Mouse (Mus musculus) hindbrain, embryonic 10.5 days (tissue): ENCODE results near the gene Trim9. TPM values are rescaled to one million over a fixed set of nuclear protein-coding genes. Genes with fewer than 3 reads are reported as not detected.

Source experiments
- DNase-seq: peaks from one replicate; pipeline ENCODE4 v3.0.0-alpha.2; 2017; ENCODE audit warnings: low spot score
- H3K27ac ChIP-seq: fragments of 300-500 bp; sonication (generic); 2 replicates; pipeline ENCODE4 v1.5.1; 2016; ENCODE audit warnings: mild to moderate bottlenecking, moderate library complexity
- H3K27me3 ChIP-seq: fragments of 300-500 bp; sonication (generic); 2 replicates; pipeline ENCODE4 v1.6.1; 2016; ENCODE audit warnings: mild to moderate bottlenecking; ENCODE audit not compliant: poor library complexity, insufficient read depth, severe bottlenecking
- H3K36me3 ChIP-seq: fragments of 300-500 bp; sonication (generic); 2 replicates; pipeline ENCODE4 v1.6.1; 2016; ENCODE audit warnings: mild to moderate bottlenecking, moderate library complexity
- H3K4me1 ChIP-seq: fragments of 300-500 bp; sonication (generic); replicated peaks from 2 replicates; pipeline ENCODE4 v1.6.1; 2016; ENCODE audit warnings: mild to moderate bottlenecking
- H3K4me3 ChIP-seq: fragments of 300-500 bp; sonication (generic); 2 replicates; pipeline ENCODE4 v1.5.1; 2016; ENCODE audit warnings: mild to moderate bottlenecking, moderate library complexity
- H3K9me3 ChIP-seq: fragments of 300-500 bp; sonication (generic); 2 replicates; pipeline ENCODE4 v1.6.1; 2016; ENCODE audit warnings: mild to moderate bottlenecking, moderate library complexity
- WGBS: fragments of 180-500 bp; shearing (Covaris S2); methylation state at CpG from one replicate; pipeline ENCODE4 v1.1.7; 2016; 5-methylcytosine and 5-hydroxymethylcytosine counted together
- polyA plus RNA-seq: library from polyadenylated mRNA; unstranded; fragments of >200 nt; fragmentation: Nextera tagmentation; extraction: Ambion mirVana; gene quantifications from 2 replicates; pipeline ENCODE4 v1.2.1, GENCODE M21; 2016

The Trim9 gene
- polyA plus RNA-seq, 1 experiment from 2014 or later, result 21.6 TPM

DNA sequence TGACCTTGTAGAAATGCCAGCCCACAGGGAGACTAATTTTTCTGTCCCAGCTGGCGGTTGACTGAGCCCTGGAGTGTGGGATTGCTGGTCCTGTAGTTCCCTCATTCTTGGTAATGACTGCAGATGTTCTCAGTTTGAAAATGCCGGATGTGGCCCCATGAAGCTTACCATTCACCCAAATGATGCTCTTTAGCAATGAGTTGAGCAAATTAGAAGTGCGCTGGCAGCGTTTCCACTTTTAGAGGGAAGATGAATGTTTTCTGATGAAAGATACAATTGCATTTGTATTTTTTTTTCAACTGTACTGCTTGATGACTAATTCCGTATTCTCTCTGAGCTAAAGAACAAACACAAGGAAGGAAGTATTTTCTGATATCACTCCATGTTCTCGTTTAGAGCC lies 2.4 kb upstream of the Trim9 start:
- H3K27me3 ChIP-seq, result peaks cover 31% of the 10 kb centered on the region
- H3K27ac ChIP-seq, result no peak overlapping the region
- peaks cover 42% of the 10 kb centered on the region for H3K4me1 ChIP-seq
- no peak for DNase-seq
- H3K36me3 ChIP-seq, result no peaks in the 10 kb centered on the region
- 92% methylated on average over 6 of the region's 6 CpGs for WGBS
- H3K4me3 ChIP-seq, result no peak overlapping the region
- H3K9me3 ChIP-seq, result no peaks in the 10 kb centered on the region

DNA sequence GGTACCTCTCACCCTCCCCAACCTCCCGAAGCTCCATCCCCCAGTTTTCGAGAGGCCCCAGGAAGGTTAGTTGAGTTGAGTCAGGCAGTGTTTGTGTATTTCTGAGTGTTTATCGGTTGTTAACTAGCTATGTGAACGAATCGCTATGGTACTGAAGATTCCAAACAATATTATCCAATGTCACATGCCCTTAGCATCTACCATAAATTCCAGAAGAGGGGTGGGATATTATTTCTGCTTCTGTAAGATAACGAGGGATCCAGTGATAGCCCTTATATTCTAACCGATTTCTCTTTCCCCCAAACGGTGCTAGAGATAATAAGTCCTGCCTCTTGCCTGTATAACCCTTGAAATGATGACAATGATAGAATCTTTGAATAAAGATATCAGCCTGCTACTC lies 612 bp upstream of the Trim9 start:
- Histone ChIP-seq H3K4me1 (peaks cover 40% of the 10 kb centered on the region), H3K36me3 (no peaks in the 10 kb centered on the region), H3K4me3 (peak overlapping the region; percentile 79), H3K9me3 (no peaks in the 10 kb centered on the region), H3K27ac (peak overlapping the region; percentile 95), H3K27me3 (peaks cover 32% of the 10 kb centered on the region)
- 20% methylated on average over 8 of the region's 8 CpGs for WGBS
- no peak for DNase-seq

- under 1% methylated on average over 60 of the region's 60 CpGs for WGBS
- no peaks in the 10 kb centered on the region for H3K36me3 ChIP-seq
- no peaks in the 10 kb centered on the region for H3K9me3 ChIP-seq
- DNase-seq, result peak; percentile 73
- peak overlapping the region; percentile 79 for H3K4me3 ChIP-seq
- H3K4me1 ChIP-seq, result peaks cover 40% of the 10 kb centered on the region
- H3K27me3 ChIP-seq, result peaks cover 32% of the 10 kb centered on the region
- H3K27ac ChIP-seq, result peak overlapping the region; percentile 95
Observed at GRCm38 (mm10) chr12:70346139-70347026, 1.0 kb downstream of the Trim9 start.

DNA sequence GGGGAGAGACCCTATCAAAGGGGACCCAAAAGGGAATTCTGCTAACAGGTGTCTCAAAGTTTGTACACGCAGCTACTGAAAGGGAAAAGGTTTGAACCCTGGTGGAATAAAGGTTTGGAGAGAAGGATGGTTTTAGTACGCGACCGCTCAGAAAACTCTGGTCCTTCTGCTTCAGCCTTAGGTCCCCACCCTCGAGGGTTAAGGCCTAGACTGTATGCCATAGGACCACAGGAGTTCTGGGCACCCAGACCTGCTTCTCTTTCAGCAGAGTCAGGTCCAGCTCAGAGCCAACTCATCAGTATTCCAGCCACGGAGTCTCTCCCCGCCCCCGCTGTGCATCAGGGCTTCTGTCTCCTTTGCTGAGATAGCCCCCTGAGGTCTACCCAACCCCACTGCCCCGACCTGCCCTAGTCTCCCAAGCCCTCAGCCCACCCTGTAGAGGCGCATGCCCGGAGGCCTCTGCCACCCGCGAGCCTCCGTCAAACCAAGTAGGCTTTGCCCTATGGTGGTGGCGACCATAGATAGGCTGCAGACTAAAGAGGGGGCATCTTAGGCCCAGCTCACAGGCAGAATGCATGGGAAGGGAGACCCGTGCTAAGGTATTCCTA lies 1.8 kb downstream of the Trim9 start:
- peak overlapping the region; percentile 79 for H3K4me3 ChIP-seq
- 27% methylated on average over 16 of the region's 16 CpGs for WGBS
- no peaks in the 10 kb centered on the region for H3K9me3 ChIP-seq
- peak overlapping the region; percentile 95 for H3K27ac ChIP-seq
- peaks cover 40% of the 10 kb centered on the region for H3K4me1 ChIP-seq
- peaks cover 32% of the 10 kb centered on the region for H3K27me3 ChIP-seq
- DNase-seq, result peak; percentile 45
- no peaks in the 10 kb centered on the region for H3K36me3 ChIP-seq

GRCm38 (mm10) chr12:70335176-70335575 lies 12.2 kb downstream of the Trim9 start:
- Histone ChIP-seq H3K4me3 (no peak overlapping the region), H3K36me3 (no peaks in the 10 kb centered on the region), H3K4me1 (peaks cover 10% of the 10 kb centered on the region), H3K9me3 (no peaks in the 10 kb centered on the region), H3K27me3 (no peaks in the 10 kb centered on the region), H3K27ac (no peak overlapping the region)
- WGBS, result 58% methylated on average over 5 of the region's 5 CpGs
- no peak for DNase-seq

DNA sequence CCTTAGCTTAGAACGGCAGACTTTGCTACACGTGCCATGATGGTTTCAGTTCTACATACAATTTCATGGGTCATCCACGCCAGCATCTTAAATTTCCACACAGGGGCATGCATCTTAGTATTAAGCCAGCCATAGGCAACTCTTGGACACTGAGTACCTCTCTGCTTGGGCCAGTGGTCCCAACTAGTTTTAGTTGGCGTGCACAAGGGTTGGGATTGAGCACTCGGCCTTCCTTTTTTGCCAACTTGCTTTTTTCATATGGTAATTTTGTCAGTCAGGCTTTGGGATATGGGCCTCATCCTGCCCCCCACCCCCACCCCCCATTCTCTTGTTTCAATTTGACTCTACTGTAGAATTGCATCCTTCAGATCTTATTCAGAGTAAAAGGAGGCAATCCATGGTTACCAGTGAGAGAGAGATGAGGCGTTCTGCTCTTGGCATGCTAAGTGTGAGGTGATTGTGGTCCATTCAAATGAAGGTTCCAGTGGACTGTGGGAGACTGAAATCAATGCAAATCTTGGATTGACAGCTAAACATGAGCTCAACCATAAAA lies 14.1 kb downstream of the Trim9 start:
- H3K27ac ChIP-seq, result no peak overlapping the region
- H3K27me3 ChIP-seq, result no peaks in the 10 kb centered on the region
- H3K4me3 ChIP-seq, result no peak overlapping the region
- 82% methylated on average over 6 of the region's 6 CpGs for WGBS
- peaks cover 10% of the 10 kb centered on the region for H3K4me1 ChIP-seq
- no peaks in the 10 kb centered on the region for H3K9me3 ChIP-seq
- no peaks in the 10 kb centered on the region for H3K36me3 ChIP-seq
- no peak for DNase-seq

DNA sequence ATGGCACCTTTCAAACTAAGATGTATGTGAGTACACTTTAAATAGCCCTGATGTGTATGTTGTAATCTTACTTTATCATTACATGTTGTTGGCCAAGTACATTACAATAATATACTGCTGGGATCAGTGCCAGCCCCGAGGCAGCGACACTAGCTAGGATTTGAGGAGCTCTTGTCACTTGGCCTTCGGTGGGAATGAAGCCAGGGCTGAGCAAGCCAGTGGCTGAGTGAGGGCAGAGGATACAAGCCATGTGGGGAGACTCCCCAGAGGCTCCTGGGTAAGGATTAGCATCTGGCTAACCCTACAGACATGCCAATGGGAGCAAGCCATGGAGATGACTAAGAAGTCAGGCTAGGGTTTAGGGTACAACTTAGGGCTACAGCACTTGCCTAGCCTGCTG lies 18.4 kb downstream of the Trim9 start:
- Histone ChIP-seq H3K36me3 (no peaks in the 10 kb centered on the region), H3K27me3 (no peaks in the 10 kb centered on the region), H3K9me3 (no peaks in the 10 kb centered on the region), H3K27ac (no peak overlapping the region), H3K4me3 (no peak overlapping the region), H3K4me1 (peaks cover 20% of the 10 kb centered on the region)
- 90% methylated on average over 3 of the region's 3 CpGs for whole genome bisulfite sequencing
- DNase-seq, result no peak

GRCm38 (mm10) chr12:70326956-70327355 lies 20.5 kb downstream of the Trim9 start:
- no peak for DNase-seq
- 86% methylated on average over 1 of the region's 1 CpGs for WGBS
- no peak overlapping the region for H3K27ac ChIP-seq
- no peak overlapping the region for H3K4me3 ChIP-seq
- H3K4me1 ChIP-seq, result peaks cover 16% of the 10 kb centered on the region
- no peaks in the 10 kb centered on the region for H3K36me3 ChIP-seq
- H3K9me3 ChIP-seq, result no peaks in the 10 kb centered on the region
- H3K27me3 ChIP-seq, result no peaks in the 10 kb centered on the region

DNA sequence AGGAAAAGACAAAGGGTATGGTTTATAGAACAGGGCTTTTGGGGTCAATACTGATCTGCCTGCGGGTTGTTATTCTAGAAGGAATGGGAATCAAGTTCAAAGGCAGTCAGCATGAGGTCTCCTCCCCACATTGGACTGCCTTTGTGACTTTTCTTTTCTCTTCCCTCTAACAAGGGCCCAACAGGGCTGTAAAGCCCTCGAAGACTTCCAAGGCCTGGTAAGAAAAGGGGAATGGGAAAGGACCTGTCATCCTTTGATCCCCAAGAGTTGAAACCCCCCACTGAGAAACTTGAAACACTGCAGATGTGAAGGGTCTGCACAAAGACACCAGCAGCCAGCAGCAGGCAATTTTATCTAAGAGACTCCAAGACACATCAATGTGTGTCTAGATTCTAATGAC lies 21.0 kb downstream of the Trim9 start:
- Histone ChIP-seq H3K36me3 (no peaks in the 10 kb centered on the region), H3K9me3 (no peaks in the 10 kb centered on the region), H3K27me3 (no peaks in the 10 kb centered on the region), H3K4me1 (peaks cover 16% of the 10 kb centered on the region), H3K27ac (peak overlapping the region; percentile 45; the same call in 1 of the 2 replicates), H3K4me3 (no peak overlapping the region)
- WGBS, result 25% methylated on average over 2 of the region's 2 CpGs
- DNase-seq, result peak; percentile 11

DNA sequence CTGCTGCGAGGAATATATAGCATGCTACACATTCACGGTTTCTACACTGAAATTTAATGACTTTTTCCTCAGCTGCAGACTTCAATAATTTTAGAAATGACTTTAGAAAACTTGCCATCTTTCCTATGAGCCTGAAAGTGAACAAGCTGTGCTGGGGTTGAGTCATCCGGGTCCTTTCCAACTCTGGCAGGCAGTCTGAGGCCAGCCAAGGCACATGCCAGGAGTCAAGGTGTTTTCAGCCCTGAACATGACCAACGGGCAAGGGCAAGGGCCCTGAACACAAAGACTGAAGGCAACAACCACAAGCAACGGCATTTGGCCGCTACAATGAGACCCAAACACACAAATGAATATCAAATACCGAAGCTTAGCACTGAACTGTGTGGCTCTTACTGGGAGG lies 21.6 kb downstream of the Trim9 start:
- WGBS, result 72% methylated on average over 7 of the region's 7 CpGs
- H3K27me3 ChIP-seq, result no peaks in the 10 kb centered on the region
- no peak overlapping the region for H3K4me3 ChIP-seq
- H3K27ac ChIP-seq, result 0 out of 2 replicates have a peak overlapping the region, but pooled peaks have one; percentile 35
- H3K9me3 ChIP-seq, result no peaks in the 10 kb centered on the region
- H3K36me3 ChIP-seq, result no peaks in the 10 kb centered on the region
- DNase-seq, result no peak
- peaks cover 16% of the 10 kb centered on the region for H3K4me1 ChIP-seq

- H3K9me3 ChIP-seq, result no peaks in the 10 kb centered on the region
- H3K36me3 ChIP-seq, result no peaks in the 10 kb centered on the region
- DNase-seq, result no peak
- H3K4me3 ChIP-seq, result no peak overlapping the region
- whole genome bisulfite sequencing, result 88% methylated on average over 1 of the region's 1 CpGs
- H3K27ac ChIP-seq, result no peak overlapping the region
- H3K4me1 ChIP-seq, result peaks cover 19% of the 10 kb centered on the region
- H3K27me3 ChIP-seq, result no peaks in the 10 kb centered on the region
Observed at GRCm38 (mm10) chr12:70322790-70323189, 24.6 kb downstream of the Trim9 start.

- WGBS, result 54% methylated on average over 9 of the region's 9 CpGs
- H3K36me3 ChIP-seq, result no peaks in the 10 kb centered on the region
- H3K27me3 ChIP-seq, result no peaks in the 10 kb centered on the region
- DNase-seq, result no peak
- peaks cover 12% of the 10 kb centered on the region for H3K4me1 ChIP-seq
- H3K27ac ChIP-seq, result 0 out of 2 replicates have a peak overlapping the region, but pooled peaks have one; percentile 53
- no peaks in the 10 kb centered on the region for H3K9me3 ChIP-seq
- H3K4me3 ChIP-seq, result no peak overlapping the region
Observed at GRCm38 (mm10) chr12:70316147-70316546, 31.3 kb downstream of the Trim9 start.

DNA sequence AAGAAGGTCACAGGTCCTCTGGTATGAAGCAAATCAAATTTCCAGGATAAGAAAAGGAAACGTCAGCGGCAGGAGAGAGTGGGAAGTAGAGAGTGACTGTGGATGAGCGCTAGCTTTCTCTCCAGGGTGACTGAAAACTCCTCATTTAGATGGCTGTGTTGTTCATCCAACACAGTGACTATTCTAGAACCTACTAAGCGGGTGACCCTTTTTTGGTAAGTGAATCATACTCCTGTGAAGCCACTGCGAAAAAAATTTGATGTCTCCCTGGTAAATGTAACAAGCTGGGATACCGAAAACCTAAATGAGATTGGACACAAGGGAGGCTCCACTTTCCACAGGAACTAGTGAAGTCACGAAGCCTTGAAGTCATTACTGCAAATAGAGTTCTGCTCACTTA lies 39.5 kb downstream of the Trim9 start:
- no peak for DNase-seq
- Histone ChIP-seq H3K36me3 (no peaks in the 10 kb centered on the region), H3K27me3 (no peaks in the 10 kb centered on the region), H3K4me3 (no peak overlapping the region), H3K4me1 (no peaks in the 10 kb centered on the region), H3K27ac (no peak overlapping the region), H3K9me3 (no peaks in the 10 kb centered on the region)
- WGBS, result 88% methylated on average over 7 of the region's 7 CpGs
